Mouse (Mus musculus) lung, adult 10 weeks (tissue): ENCODE data around the gene Ttll3. TPM values are rescaled to one million over a fixed set of nuclear protein-coding genes. Genes with fewer than 3 reads are reported as not detected.

Experiments used
- polyA plus RNA-seq: library from polyadenylated mRNA; stranded (reverse); fragments of 350-450 nt; fragmentation: Illumina TruSeq; extraction: RNeasy Lipid Tissue Mini Kit (QIAGEN cat#74804); gene quantifications from one replicate; pipeline ENCODE4 v1.2.3, GENCODE M21; 2014; ENCODE audit warnings: low read depth, low replicate concordance; ENCODE audit not compliant: insufficient read depth

The Ttll3 gene
- polyA plus RNA-seq = 6.7 TPM

GRCm38 (mm10) chr6:113388960-113389359 lies at the start of gene Ttll3:
Gene Ttll3, plus strand, starts transcription at chr6:113389260.

DNA sequence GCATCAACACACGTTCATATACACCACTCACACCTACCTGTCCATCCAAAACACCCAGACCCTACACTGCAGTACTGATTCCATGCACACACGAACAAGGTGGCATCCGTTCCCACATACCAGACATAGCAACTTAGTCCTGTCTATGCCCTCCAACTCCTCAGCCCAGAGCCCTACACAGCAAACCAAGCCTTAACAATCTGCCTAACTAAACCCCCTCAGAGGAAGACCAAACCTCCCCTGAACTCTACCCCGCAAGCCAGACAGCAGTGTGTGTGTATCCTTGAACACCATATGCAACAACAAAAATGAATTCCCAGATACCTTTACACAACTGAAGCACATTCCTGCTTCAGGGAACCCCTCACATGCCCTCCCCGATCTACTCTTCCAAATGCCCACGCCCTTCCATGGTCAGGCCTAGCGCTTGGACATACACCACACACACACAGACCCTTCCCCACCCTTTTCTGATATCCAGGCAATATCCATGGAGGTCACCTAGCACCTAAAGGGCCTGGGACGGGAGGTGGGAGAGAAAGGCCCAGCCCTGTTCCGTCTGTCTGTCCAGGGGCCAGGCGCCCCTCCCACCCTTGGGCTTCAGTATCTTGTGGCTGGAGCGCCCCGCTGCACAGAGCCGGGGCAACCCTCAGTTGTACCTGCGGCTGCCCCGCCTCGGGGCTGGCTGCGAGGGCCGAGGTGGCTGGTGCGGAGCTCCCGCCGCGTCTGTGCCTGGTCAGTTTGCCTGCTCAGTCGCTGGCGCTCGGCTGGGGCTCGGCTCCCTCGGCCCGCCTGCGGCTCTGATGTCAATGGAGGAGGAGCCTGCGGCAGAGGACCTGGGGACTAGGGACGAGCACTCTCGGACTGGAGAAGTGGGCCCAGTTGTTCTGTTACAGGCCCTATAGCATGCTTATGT lies 45.6 kb upstream of the Ttll3 start, which contains the start of gene Camk1:
Camk1 (minus strand) TSS at position 808 of the 916 bp plus-strand sequence.

DNA sequence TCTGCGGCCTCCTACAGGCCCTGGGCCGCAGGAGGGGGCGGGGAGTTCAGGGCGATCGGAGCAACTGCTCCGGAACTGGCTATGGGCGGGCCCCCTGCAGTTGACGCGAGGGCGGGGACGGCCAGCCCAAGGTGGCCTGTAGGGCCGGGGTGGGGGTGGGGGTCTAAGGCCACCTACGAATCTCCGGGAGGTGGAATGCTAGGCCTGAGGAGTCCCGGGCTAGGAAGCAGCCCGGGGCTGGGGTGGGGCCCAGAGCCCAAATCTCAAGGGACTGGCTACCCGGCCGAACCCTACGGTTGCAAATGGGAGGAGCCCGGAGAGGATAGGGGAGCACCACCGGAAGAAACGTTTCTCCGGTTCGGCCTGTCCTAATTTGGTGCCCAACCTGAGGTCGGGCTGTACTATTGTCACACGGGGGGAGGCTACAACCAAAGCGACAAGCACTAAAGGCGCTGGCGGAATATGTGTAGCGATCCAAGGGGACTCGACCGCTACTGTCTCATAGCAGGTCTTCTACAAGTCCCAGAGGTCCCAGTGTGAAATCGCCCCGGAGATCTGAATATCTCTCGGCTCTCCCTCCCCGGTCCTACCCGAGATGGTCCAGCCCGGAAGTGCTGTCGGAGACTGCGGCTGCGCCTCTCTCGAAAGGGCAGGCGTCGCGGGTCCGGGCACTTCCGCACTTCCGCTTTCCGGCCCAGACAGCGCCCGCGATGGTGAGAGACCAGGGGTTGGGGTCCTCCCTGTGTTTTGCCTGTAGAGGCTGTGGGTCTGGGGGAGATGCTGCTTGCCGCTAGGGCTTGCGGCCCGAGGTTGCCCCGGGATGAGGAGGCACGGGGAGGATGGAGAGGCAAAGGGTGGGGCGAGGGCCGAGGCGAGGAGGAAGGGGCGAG lies 11.3 kb upstream of the Ttll3 start, which contains the start of the genes Tada3 and Arpc4:
Tada3 (minus strand) TSS at position 388 of the 890 bp plus-strand sequence.
Arpc4 (plus strand) TSS at position 620 of the 890 bp plus-strand sequence.

GRCm38 (mm10) chr6:113419199-113419587 lies 30.1 kb downstream of the Ttll3 start, which contains the start of gene Rpusd3:
Gene Rpusd3, minus strand, starts transcription at chr6:113419340.

DNA sequence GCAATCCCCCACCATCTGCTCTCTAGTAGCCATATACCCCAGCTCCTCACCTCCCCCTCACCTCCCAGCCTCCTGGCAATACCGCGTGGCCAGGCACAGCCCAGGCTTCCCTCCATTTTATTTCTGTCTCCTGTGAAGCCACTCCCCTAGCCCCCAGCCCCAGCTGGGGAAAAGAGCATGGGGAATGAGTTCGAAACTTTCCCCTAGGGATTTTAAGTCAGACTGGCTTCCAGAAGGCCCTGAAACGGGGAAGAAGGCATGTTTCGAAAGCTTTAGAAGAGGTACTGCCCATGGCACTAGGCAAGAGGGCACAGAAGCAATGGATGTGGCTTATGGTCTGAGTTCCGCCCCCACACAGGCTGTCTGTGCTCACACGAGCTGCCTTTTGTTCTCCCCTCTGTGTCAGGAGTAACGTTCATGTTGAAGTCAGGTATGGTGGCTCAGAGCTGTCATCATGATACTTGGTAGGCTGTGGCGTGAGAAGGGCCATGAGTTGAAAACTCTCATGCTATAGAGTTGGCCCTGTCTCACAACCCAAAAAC lies 46.7 kb downstream of the Ttll3 start, which contains the start of gene Cidec:
Cidec (minus strand) TSS at position 97 of the 542 bp plus-strand sequence.

GRCm38 (mm10) chr6:113442442-113443090 lies 53.5 kb downstream of the Ttll3 start, which contains the start of gene Jagn1:
Gene Jagn1, plus strand, starts transcription at chr6:113442569.

GRCm38 (mm10) chr6:113457952-113458534 lies 69.0 kb downstream of the Ttll3 start, which contains the start of gene Il17re:
Gene Il17re, plus strand, starts transcription at chr6:113458484.

Other genes with a start within 250 kb of the Ttll3 start
- 0.27 TPM for gene Lhfpl4, start 193.9 kb upstream of the Ttll3 start, polyA plus RNA-seq
- gene Mtmr14, start 151.4 kb upstream of the Ttll3 start, polyA plus RNA-seq = 19.0 TPM
- gene Cpne9, start 107.0 kb upstream of the Ttll3 start, polyA plus RNA-seq = not detected
- gene Brpf1, start 82.1 kb upstream of the Ttll3 start, polyA plus RNA-seq = 9.6 TPM
- gene Ogg1, start 62.3 kb upstream of the Ttll3 start, polyA plus RNA-seq = 11.0 TPM
- 84.4 TPM for gene Camk1, start 45.3 kb upstream of the Ttll3 start, polyA plus RNA-seq
- 24.5 TPM for gene Tada3, start 11.4 kb upstream of the Ttll3 start, polyA plus RNA-seq
- gene Arpc4, start 11.1 kb upstream of the Ttll3 start, polyA plus RNA-seq = 168 TPM
- gene Rpusd3, start 30.1 kb downstream of the Ttll3 start, polyA plus RNA-seq = 9.6 TPM
- 63.1 TPM for gene Cidec, start 46.5 kb downstream of the Ttll3 start, polyA plus RNA-seq
- 38.2 TPM for gene Jagn1, start 53.3 kb downstream of the Ttll3 start, polyA plus RNA-seq
- 8.9 TPM for gene Il17re, start 69.2 kb downstream of the Ttll3 start, polyA plus RNA-seq
- gene Il17rc, start 82.2 kb downstream of the Ttll3 start, polyA plus RNA-seq = 27.3 TPM
- 27.6 TPM for gene Creld1, start 94.0 kb downstream of the Ttll3 start, polyA plus RNA-seq
- gene Prrt3, start 112.7 kb downstream of the Ttll3 start, polyA plus RNA-seq = not detected
- 62.9 TPM for gene Emc3, start 142.4 kb downstream of the Ttll3 start, polyA plus RNA-seq
- gene Fancd2, start 142.4 kb downstream of the Ttll3 start, polyA plus RNA-seq = 0.34 TPM
- not detected for gene Fancd2os, start 211.5 kb downstream of the Ttll3 start, polyA plus RNA-seq
- 208 TPM for gene Brk1, start 215.5 kb downstream of the Ttll3 start, polyA plus RNA-seq
- gene Vhl, start 234.7 kb downstream of the Ttll3 start, polyA plus RNA-seq = 16.4 TPM
- 28.6 TPM for gene Irak2, start 249.2 kb downstream of the Ttll3 start, polyA plus RNA-seq